Mouse (Mus musculus): ENCODE data around the gene Dct. TPM values are rescaled to one million over a fixed set of nuclear protein-coding genes. Genes with fewer than 3 reads are reported as not detected.

Gene Dct
- 0.05 TPM in 1 of 2 replicates, not detected in the other for polyA plus RNA-seq (2012; ENCODE audit: low replicate concordance)

GRCm38 (mm10) chr14:118051975-118052630 is at the start of gene Dct:
TSS of gene Dct (minus strand) at chr14:118052244.

Other genes with a start within 250 kb of the Dct start
- 0.64 and 9.3 TPM in 2 replicates for gene Tgds, start 80.5 kb upstream of the Dct start, polyA plus RNA-seq (2012; ENCODE audit: low replicate concordance)
- gene Gpr180, start 84.9 kb upstream of the Dct start, polyA plus RNA-seq (2012; ENCODE audit: low replicate concordance), result 5.7 and 7.4 TPM in 2 replicates
- gene Sox21, start 184.8 kb upstream of the Dct start, polyA plus RNA-seq (2012; ENCODE audit: low replicate concordance), result 0.05 TPM in 1 of 2 replicates, not detected in the other
- gene Gm9376, start 214.7 kb upstream of the Dct start, polyA plus RNA-seq (2012; ENCODE audit: low replicate concordance), result not detected in 2 replicates